Mouse (Mus musculus): ENCODE data around the gene Stox2.

The Stox2 gene

DNA sequence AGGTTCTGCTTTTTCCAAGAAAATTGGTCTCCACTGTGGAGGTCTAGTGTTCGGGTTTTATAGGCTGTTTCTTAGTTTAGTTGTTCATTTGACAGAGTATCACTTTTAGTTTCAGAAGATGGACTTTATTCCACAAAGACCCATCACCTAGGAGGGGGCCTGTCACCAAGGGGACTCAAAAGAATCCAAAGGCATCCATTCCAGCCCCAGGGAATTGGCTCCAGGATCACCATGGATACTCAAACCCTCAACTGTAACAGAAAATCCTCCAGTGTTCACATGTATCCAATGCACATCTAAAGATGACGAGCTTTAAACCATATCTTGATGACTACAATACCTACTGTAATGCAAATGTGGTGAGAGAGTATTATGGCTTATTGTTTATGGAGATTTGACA, 267.4 kb downstream of the Stox2 start:
- DNase-seq = no peak

DNA sequence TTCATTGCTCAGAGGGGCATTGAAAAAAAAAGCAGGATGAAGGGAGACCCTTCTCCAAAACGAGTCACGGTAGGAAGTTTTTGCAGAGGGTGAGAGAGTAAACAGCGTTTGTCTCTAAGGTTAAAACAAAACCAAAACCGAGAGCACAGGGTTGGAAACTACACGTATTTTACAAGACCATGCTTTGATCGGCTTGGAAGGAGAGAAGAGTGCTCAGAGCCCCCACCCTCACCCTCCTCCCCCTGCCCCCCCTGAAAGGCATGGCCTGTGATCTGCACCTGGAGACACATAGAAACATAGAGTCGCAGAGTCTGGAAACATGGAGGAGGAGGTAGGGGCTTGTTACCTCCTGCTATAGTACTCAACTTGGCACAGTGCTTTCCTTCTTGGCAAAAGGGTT, 272.3 kb downstream of the Stox2 start:
- no peak for DNase-seq

DNA sequence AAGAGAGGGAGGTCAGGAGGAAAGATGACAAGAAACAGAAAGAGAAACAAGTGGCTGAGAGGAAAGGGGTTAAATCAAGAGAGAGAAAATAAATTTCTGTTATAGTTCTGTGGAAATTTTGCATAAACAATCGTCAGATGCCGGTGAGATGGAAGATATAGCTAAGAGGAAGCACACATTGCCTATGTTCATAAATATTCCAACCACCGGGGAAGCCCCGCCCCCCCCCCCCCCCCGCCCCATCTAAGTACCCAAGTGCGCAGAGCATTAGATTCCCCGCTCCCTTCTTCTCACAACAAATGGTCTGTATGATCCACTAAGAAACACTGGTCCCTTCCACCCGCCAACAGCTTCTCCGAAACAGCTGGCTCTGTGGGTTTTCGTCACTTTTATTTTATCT, 273.3 kb downstream of the Stox2 start:
- DNase-seq = no peak

DNA sequence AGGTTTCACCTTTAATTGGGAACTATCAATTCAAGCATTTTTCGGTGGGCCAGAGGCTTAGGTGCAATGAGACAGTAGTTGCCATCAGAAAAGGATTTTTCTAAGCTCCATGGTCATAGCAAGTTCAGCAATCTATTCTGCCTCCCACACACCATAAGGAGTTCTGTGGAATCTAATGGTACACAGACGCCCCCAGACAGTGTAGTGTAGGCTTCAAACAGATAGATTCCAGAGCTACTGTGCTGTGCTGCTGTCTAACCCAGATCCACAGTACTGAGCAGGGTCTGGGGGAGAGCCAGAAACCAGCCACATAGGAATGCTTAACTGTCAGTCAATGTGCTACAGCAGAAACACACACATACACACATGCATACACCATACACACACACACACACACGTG, 285.5 kb downstream of the Stox2 start:
- no peak for DNase-seq

DNA sequence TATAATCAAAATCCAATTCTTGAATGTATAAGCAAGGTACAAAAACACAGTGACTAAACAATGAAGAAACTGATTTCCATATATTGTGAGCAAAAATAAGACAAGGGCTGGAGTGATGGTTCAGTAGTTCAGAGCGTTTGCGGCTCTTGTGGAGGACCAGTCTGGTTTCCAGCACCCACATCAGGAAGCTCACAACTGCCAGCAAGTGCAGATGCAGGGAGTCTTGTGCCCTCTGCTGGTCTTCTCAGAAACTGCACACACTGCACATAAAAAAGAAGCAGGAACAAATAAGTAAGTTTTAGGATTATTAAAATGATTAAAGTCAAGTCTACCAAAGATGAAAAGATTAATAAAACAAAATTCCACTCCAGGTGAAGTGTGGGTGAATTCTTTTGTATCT, 291.6 kb downstream of the Stox2 start:
- no peak for DNase-seq

DNA sequence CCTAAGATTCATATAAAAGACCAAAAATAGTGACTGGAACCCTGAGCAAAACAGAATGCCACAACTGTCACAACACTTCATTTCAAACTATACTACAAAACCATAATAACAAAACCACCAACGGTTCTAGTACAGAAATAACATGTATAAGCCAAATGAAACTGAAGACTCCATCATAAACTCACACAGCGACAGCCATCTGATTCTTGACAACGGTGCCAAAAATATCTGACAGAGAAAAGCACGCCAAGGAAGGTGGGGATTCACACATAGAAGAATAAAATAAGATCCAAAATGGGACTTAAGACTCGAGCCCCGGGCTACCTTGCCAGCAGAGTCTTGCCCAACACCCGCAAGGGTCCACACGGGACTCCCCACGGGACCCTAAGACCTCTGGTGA, 300.9 kb downstream of the Stox2 start:
- no peak for DNase-seq

DNA sequence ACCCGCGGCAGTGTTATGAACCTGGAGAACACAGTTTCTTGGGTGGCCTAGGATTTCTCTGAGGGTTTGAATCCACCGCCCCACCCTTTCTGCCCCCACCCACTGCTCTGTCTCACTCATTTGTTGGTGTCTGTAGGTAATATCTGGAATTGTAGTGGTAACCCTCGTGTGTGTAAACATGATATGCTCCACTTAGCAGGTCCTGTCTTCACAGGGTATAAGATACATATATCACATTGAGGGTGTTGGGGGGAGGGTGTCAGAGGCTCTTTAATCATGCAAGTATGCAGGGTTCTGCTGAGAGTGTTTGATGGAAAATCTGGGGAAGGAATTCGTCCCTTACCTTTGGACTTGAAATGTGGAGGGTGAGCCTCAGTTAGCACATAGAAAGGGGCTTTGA, 310.1 kb downstream of the Stox2 start:
- no peak for DNase-seq

DNA sequence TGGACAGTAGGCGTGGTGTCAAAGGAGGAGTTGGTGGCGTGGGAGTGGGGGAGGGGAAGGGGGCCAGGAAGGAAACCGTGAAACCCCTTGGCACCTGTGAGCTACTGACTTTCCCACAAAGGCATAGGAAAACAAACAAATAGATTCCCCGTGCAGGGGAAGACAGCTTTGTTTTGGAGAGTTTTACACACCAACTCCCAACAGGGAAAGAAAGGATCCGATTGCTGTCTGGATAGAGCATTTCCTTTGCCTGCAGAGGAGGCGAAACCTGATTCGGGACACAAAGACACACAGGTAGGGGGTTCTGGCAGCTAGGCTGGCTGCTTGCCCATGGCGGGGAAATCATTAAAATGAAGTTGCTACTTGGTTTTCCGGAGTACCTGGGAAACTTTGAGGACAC, 310.6 kb downstream of the Stox2 start:
- DNase-seq = peak; percentile 7 to 27

DNA sequence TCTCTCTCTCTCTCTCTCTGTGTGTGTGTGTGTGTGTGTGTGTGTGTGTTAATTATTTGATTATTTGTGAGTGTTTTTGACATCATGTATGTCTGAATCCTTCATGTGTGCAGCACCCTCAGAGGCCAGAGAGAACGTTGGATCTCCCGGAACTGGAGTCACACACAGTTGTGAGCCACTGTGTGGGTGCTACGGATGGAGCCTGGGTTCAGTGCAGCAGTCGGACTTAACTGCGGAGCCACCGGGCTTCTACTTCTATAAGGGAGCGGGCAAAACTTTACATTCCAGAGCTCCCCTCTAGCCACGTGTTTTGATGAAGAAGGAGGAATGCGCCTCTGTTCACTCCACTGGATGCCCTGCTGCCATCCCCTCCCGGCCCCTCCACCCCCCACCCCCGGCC, 311.4 kb downstream of the Stox2 start:
- no peak for DNase-seq

DNA sequence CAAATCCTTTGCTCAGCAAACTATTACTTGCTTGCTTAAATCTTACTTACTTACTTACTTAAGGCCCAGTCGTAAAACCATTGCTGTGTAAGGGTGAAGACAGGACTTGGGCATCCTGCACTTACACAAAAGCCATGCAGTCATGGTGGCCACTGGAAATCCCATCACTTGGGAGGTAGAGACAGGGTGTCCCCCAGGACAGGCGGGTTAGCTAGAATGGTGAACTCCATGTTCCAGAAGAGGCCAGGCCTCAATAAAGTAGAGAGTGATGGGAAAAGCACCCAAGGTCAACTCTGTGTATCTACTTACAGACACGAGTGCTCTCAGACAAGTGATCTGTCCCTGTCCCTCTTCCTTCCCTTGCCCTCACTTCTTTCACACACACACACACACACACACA, 312.8 kb downstream of the Stox2 start:
- DNase-seq = no peak
